Mouse (Mus musculus) brain, embryonic 14.5 days (tissue): ENCODE measurements at regions not wholly inside any gene's neighbourhood (a gene's known extent, or its start where the extent isn't known, plus 50 kb on each side); places are given as distances from the start of the nearest gene placed in this dataset.
"Not testable (repeated sequence)": the region's sequence is repeated elsewhere in the genome, so short reads cannot be mapped to it uniquely, and the experiment has no call there.

Source experiments
- CTCF ChIP-seq: fragments of 200-500 bp; IDR thresholded peaks from 2 replicates; pipeline ENCODE4 v1.5.1; 2012; ENCODE audit warnings: inconsistent platforms, mild to moderate bottlenecking, moderate library complexity, borderline replicate concordance; ENCODE audit not compliant: insufficient read depth, insufficient read length; ENCODE audit errors: extremely low read depth
- POLR2A ChIP-seq: fragments of 200-500 bp; IDR thresholded peaks from 2 replicates; pipeline ENCODE4 v1.6.1; 2012; ENCODE audit warnings: mild to moderate bottlenecking, inconsistent platforms, borderline replicate concordance; ENCODE audit not compliant: poor library complexity, insufficient read depth, insufficient read length, severe bottlenecking; ENCODE audit errors: extremely low read depth

GRCm38 (mm10) chr13:61978856-61979255 lies 150.8 kb upstream of the Zfp808 start:
- TF ChIP-seq POLR2A, CTCF: not testable (repeated sequence)
